Mouse (Mus musculus): ENCODE measurements around the gene Spef1. TPM values are rescaled to one million over a fixed set of nuclear protein-coding genes. Genes with fewer than 3 reads are reported as not detected.

Gene Spef1
- polyA plus RNA-seq, 1 experiment: 13.1 TPM

- Histone ChIP-seq H3K4me1 (ENCODE audit: control insufficient read depth, insufficient read depth, low read length) (peaks cover 9% of the 10 kb centered on the region), H3K27me3 (ENCODE audit: control insufficient read depth, insufficient read depth, low read length) (no peaks in the 10 kb centered on the region), H3K27ac (ENCODE audit: control insufficient read depth, insufficient read depth, low read depth, low read length) (peak overlapping the region; percentile 95), H3K4me3 (ENCODE audit: control insufficient read depth, low read depth, low read length) (peak overlapping the region; percentile 92), H3K36me3 (ENCODE audit: control insufficient read depth, insufficient read depth, low read length) (peaks cover 3% of the 10 kb centered on the region)
- TF ChIP-seq CTCF (IDR thresholded peaks at IDR 0.05; ENCODE audit: control insufficient read depth, insufficient read depth, insufficient replicate concordance, low read depth, low read length) (no peak), POLR2A (IDR thresholded peaks at IDR 0.05; ENCODE audit: control insufficient read depth, low read depth, low read length) (peak; percentile 40; the same call in 1 of the 2 replicates)
Observed at GRCm38 (mm10) chr2:131159491-131159910, 27.6 kb downstream of the Spef1 start.

DNA sequence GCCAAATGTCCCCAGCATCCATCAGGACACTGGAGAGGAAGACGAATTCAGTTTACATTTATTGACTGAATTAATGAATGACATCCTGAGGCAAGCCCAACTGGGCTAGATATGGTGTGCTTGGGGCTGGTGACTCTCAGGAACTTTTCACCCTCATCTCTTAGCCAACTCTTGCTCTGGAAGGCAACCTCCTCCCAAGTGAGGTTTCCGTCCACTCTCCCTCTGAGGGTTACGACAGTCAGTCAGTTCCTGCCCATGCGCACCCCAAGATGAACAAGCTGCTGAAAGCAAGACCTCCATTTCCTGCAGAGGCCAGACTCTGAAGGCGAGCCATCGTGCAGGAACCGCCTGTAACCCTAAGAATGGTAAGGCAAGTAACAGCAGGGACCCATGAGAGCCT lies 30.1 kb downstream of the Spef1 start:
- no peaks in the 10 kb centered on the region for H3K27me3 ChIP-seq (ENCODE audit: control insufficient read depth, insufficient read depth, low read length)
- peak overlapping the region; percentile 75 for H3K27ac ChIP-seq (ENCODE audit: control insufficient read depth, insufficient read depth, low read depth, low read length)
- TF ChIP-seq POLR2A (IDR thresholded peaks at IDR 0.05; ENCODE audit: control insufficient read depth, low read depth, low read length) (no peak), CTCF (IDR thresholded peaks at IDR 0.05; ENCODE audit: control insufficient read depth, insufficient read depth, insufficient replicate concordance, low read depth, low read length) (no peak)
- H3K4me3 ChIP-seq (ENCODE audit: control insufficient read depth, low read depth, low read length): peak overlapping the region; percentile 82
- H3K36me3 ChIP-seq (ENCODE audit: control insufficient read depth, insufficient read depth, low read length): peaks cover 6% of the 10 kb centered on the region
- peaks cover 9% of the 10 kb centered on the region for H3K4me1 ChIP-seq (ENCODE audit: control insufficient read depth, insufficient read depth, low read length)

GRCm38 (mm10) chr2:131154036-131154435 lies 33.0 kb downstream of the Spef1 start:
- TF ChIP-seq CTCF (IDR thresholded peaks at IDR 0.05; ENCODE audit: control insufficient read depth, insufficient read depth, insufficient replicate concordance, low read depth, low read length): no peak
- no peak for TF ChIP-seq POLR2A (IDR thresholded peaks at IDR 0.05; ENCODE audit: control insufficient read depth, low read depth, low read length)
- Histone ChIP-seq H3K4me1 (ENCODE audit: control insufficient read depth, insufficient read depth, low read length) (peaks cover 5% of the 10 kb centered on the region), H3K27me3 (ENCODE audit: control insufficient read depth, insufficient read depth, low read length) (no peaks in the 10 kb centered on the region), H3K4me3 (ENCODE audit: control insufficient read depth, low read depth, low read length) (no peak overlapping the region), H3K36me3 (ENCODE audit: control insufficient read depth, insufficient read depth, low read length) (peaks cover 6% of the 10 kb centered on the region), H3K27ac (ENCODE audit: control insufficient read depth, insufficient read depth, low read depth, low read length) (no peak overlapping the region)

GRCm38 (mm10) chr2:131152166-131152730 lies 34.8 kb downstream of the Spef1 start:
- Histone ChIP-seq H3K4me3 (ENCODE audit: control insufficient read depth, low read depth, low read length) (no peak overlapping the region), H3K4me1 (ENCODE audit: control insufficient read depth, insufficient read depth, low read length) (no peaks in the 10 kb centered on the region), H3K27me3 (ENCODE audit: control insufficient read depth, insufficient read depth, low read length) (no peaks in the 10 kb centered on the region), H3K27ac (ENCODE audit: control insufficient read depth, insufficient read depth, low read depth, low read length) (no peak overlapping the region), H3K36me3 (ENCODE audit: control insufficient read depth, insufficient read depth, low read length) (peaks cover 6% of the 10 kb centered on the region)
- TF ChIP-seq CTCF (IDR thresholded peaks at IDR 0.05; ENCODE audit: control insufficient read depth, insufficient read depth, insufficient replicate concordance, low read depth, low read length) (no peak), POLR2A (IDR thresholded peaks at IDR 0.05; ENCODE audit: control insufficient read depth, low read depth, low read length) (no peak)

GRCm38 (mm10) chr2:131149254-131149578 lies 37.9 kb downstream of the Spef1 start:
- Histone ChIP-seq H3K4me1 (ENCODE audit: control insufficient read depth, insufficient read depth, low read length) (no peaks in the 10 kb centered on the region; the same call in 1 of the 2 replicates), H3K4me3 (ENCODE audit: control insufficient read depth, low read depth, low read length) (no peak overlapping the region), H3K27ac (ENCODE audit: control insufficient read depth, insufficient read depth, low read depth, low read length) (no peak overlapping the region), H3K27me3 (ENCODE audit: control insufficient read depth, insufficient read depth, low read length) (no peaks in the 10 kb centered on the region), H3K36me3 (ENCODE audit: control insufficient read depth, insufficient read depth, low read length) (peaks cover 2% of the 10 kb centered on the region)
- TF ChIP-seq CTCF (IDR thresholded peaks at IDR 0.05; ENCODE audit: control insufficient read depth, insufficient read depth, insufficient replicate concordance, low read depth, low read length) (no peak), POLR2A (IDR thresholded peaks at IDR 0.05; ENCODE audit: control insufficient read depth, low read depth, low read length) (no peak)

GRCm38 (mm10) chr2:131148353-131149253 lies 38.5 kb downstream of the Spef1 start:
- H3K4me3 ChIP-seq (ENCODE audit: control insufficient read depth, low read depth, low read length): no peak overlapping the region
- H3K27ac ChIP-seq (ENCODE audit: control insufficient read depth, insufficient read depth, low read depth, low read length): no peak overlapping the region
- peaks cover 2% of the 10 kb centered on the region for H3K36me3 ChIP-seq (ENCODE audit: control insufficient read depth, insufficient read depth, low read length)
- no peaks in the 10 kb centered on the region; the same call in 1 of the 2 replicates for H3K4me1 ChIP-seq (ENCODE audit: control insufficient read depth, insufficient read depth, low read length)
- TF ChIP-seq CTCF (IDR thresholded peaks at IDR 0.05; ENCODE audit: control insufficient read depth, insufficient read depth, insufficient replicate concordance, low read depth, low read length) (no peak), POLR2A (IDR thresholded peaks at IDR 0.05; ENCODE audit: control insufficient read depth, low read depth, low read length) (no peak)
- no peaks in the 10 kb centered on the region for H3K27me3 ChIP-seq (ENCODE audit: control insufficient read depth, insufficient read depth, low read length)

- TF ChIP-seq CTCF (IDR thresholded peaks at IDR 0.05; ENCODE audit: control insufficient read depth, insufficient read depth, insufficient replicate concordance, low read depth, low read length): no peak
- TF ChIP-seq POLR2A (IDR thresholded peaks at IDR 0.05; ENCODE audit: control insufficient read depth, low read depth, low read length): no peak
- no peaks in the 10 kb centered on the region; the same call in 1 of the 2 replicates for H3K36me3 ChIP-seq (ENCODE audit: control insufficient read depth, insufficient read depth, low read length)
- H3K4me1 ChIP-seq (ENCODE audit: control insufficient read depth, insufficient read depth, low read length): peaks cover 4% of the 10 kb centered on the region; the same call in 1 of the 2 replicates
- no peak overlapping the region for H3K4me3 ChIP-seq (ENCODE audit: control insufficient read depth, low read depth, low read length)
- no peak overlapping the region for H3K27ac ChIP-seq (ENCODE audit: control insufficient read depth, insufficient read depth, low read depth, low read length)
- no peaks in the 10 kb centered on the region for H3K27me3 ChIP-seq (ENCODE audit: control insufficient read depth, insufficient read depth, low read length)
Observed at GRCm38 (mm10) chr2:131147043-131147365, 40.1 kb downstream of the Spef1 start.

Data from testis, adult 2 months (tissue).